Mouse (Mus musculus) heart, embryonic 12.5 days (tissue): ENCODE data around the gene Lekr1. TPM values are rescaled to one million over a fixed set of nuclear protein-coding genes. Genes with fewer than 3 reads are reported as not detected.

Experiments
- ATAC-seq: fragments of 200-750 bp; cut with Nextera tagmentation; 2 replicates; pipeline ENCODE4 v1.8.0; 2017; ENCODE audit warnings: moderate TSS enrichment, moderate library complexity; ENCODE audit not compliant: insufficient number of reproducible peaks, low FRiP score
- H3K27ac ChIP-seq: fragments of 300-500 bp; sonication (generic); 2 replicates; pipeline ENCODE4 v1.5.1; 2016; ENCODE audit warnings: mild to moderate bottlenecking, moderate library complexity; ENCODE audit not compliant: poor library complexity, severe bottlenecking
- H3K27me3 ChIP-seq: fragments of 300-500 bp; sonication (generic); replicated peaks from 2 replicates; pipeline ENCODE4 v1.6.1; 2016; ENCODE audit warnings: mild to moderate bottlenecking, moderate library complexity
- H3K36me3 ChIP-seq: fragments of 300-500 bp; sonication (generic); 2 replicates; pipeline ENCODE4 v1.6.1; 2016; ENCODE audit warnings: mild to moderate bottlenecking, moderate library complexity
- H3K4me1 ChIP-seq: fragments of 300-500 bp; sonication (generic); replicated peaks from 2 replicates; pipeline ENCODE4 v1.6.1; 2016; ENCODE audit warnings: mild to moderate bottlenecking
- H3K4me2 ChIP-seq: fragments of 300-500 bp; sonication (generic); 2 replicates; pipeline ENCODE4 v1.6.1; 2016; ENCODE audit warnings: mild to moderate bottlenecking, moderate library complexity
- H3K4me3 ChIP-seq: fragments of 300-500 bp; sonication (generic); 2 replicates; pipeline ENCODE4 v1.5.1; 2016; ENCODE audit warnings: mild to moderate bottlenecking
- H3K9ac ChIP-seq: fragments of 300-500 bp; sonication (generic); 2 replicates; pipeline ENCODE4 v1.6.1; 2016; ENCODE audit warnings: mild to moderate bottlenecking, moderate library complexity
- H3K9me3 ChIP-seq: fragments of 300-500 bp; sonication (generic); replicated peaks from 2 replicates; pipeline ENCODE4 v1.6.1; 2016; ENCODE audit warnings: mild to moderate bottlenecking, moderate library complexity
- WGBS: fragments of 180-500 bp; shearing (Covaris S2); methylation state at CpG from one replicate; pipeline ENCODE4 v1.1.7; 2016; 5-methylcytosine and 5-hydroxymethylcytosine counted together
- polyA plus RNA-seq: library from polyadenylated mRNA; unstranded; fragments of >200 nt; fragmentation: Nextera tagmentation; extraction: Ambion mirVana; gene quantifications from 2 replicates; pipeline ENCODE4 v1.2.1, GENCODE M21; 2016

Gene Lekr1
- polyA plus RNA-seq, 1 experiment from 2014 or later: 6.9 TPM

- no peak overlapping the region for H3K4me3 ChIP-seq
- no peak for ATAC-seq
- H3K36me3 ChIP-seq: no peaks in the 10 kb centered on the region
- 41% methylated on average over 12 of the region's 12 CpGs for WGBS
- no peak overlapping the region for H3K4me2 ChIP-seq
- no peak overlapping the region for H3K9ac ChIP-seq
- H3K9me3 ChIP-seq: no peaks in the 10 kb centered on the region
- H3K4me1 ChIP-seq: 0 out of 2 replicates have a peak, but pooled peaks cover 3% of the 10 kb centered on the region
- no peaks in the 10 kb centered on the region for H3K27me3 ChIP-seq
- H3K27ac ChIP-seq: no peak overlapping the region
These were observed 8.9 kb upstream of the Lekr1 start for GRCm38 (mm10) chr3:65656902-65657660.

DNA sequence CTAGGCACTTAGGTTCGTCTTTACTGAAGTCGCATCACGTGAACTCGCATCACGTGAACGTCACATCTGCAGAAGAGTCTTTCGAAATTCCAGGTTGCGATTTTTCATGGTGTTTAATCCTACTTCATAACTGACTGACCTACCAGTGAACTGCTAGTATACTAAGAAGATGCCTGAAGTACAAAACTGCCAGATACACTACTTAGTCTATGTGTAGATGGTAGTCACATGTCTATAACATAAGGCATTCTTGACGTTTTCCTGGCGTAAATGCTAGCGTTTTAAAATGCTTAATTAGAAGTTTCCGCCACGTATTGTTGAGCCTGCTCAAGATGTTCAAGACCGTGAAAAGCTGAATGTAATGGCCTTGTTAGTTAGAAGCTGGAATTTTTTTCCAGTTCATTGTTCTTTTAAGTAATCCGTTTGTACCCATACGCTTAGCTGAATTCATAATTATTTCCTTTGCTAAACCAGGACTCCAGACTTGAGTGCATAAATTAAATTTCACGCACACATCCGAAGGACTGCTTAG lies 7.9 kb upstream of the Lekr1 start:
- Histone ChIP-seq H3K27ac (peak overlapping the region; percentile 31; the same call in 1 of the 2 replicates), H3K27me3 (no peaks in the 10 kb centered on the region), H3K4me1 (0 out of 2 replicates have a peak, but pooled peaks cover 3% of the 10 kb centered on the region)

GRCm38 (mm10) chr3:65658721-65659619 lies 7.1 kb upstream of the Lekr1 start:
- H3K4me3 ChIP-seq: peak overlapping the region; percentile 69
- H3K27ac ChIP-seq: peak overlapping the region; percentile 31
- 0 out of 2 replicates have a peak, but pooled peaks cover 3% of the 10 kb centered on the region for H3K4me1 ChIP-seq
- WGBS: under 1% methylated on average over 72 of the region's 72 CpGs
- H3K9me3 ChIP-seq: no peaks in the 10 kb centered on the region
- no peaks in the 10 kb centered on the region for H3K27me3 ChIP-seq
- peak overlapping the region; percentile 85 for H3K9ac ChIP-seq
- H3K4me2 ChIP-seq: peak overlapping the region; percentile 92
- peak; percentile 85 for ATAC-seq
- no peaks in the 10 kb centered on the region for H3K36me3 ChIP-seq

More for the DNA sequence above, 7.9 kb upstream of the Lekr1 start:
- Histone ChIP-seq H3K4me3 (peak overlapping the region; percentile 69), H3K9ac (peak overlapping the region; percentile 85), H3K4me2 (peak overlapping the region; percentile 92), H3K9me3 (no peaks in the 10 kb centered on the region), H3K36me3 (no peaks in the 10 kb centered on the region)
- 14% methylated on average over 18 of the region's 18 CpGs for WGBS
- no peak for ATAC-seq

DNA sequence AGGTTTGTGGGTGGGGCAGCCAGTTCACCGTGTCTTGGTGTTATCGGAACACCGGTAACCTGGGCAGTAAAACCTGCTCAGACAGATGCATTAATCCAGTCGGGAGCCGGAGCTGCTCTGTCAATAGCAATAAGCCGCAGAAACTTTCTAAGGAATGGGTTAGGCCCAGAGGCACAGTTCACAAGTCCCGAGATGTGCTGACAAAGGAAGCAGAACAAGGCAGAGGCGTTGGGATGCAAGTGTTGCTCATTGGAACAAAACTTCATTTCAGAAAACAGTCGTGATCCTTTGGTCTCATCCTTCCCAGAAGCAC lies 6.5 kb upstream of the Lekr1 start:
- no peaks in the 10 kb centered on the region for H3K27me3 ChIP-seq
- WGBS: 4% methylated on average over 9 of the region's 9 CpGs
- H3K9me3 ChIP-seq: no peaks in the 10 kb centered on the region
- H3K9ac ChIP-seq: peak overlapping the region; percentile 85
- no peaks in the 10 kb centered on the region for H3K36me3 ChIP-seq
- 0 out of 2 replicates have a peak, but pooled peaks cover 3% of the 10 kb centered on the region for H3K4me1 ChIP-seq
- peak overlapping the region; percentile 92 for H3K4me2 ChIP-seq
- no peak for ATAC-seq
- H3K4me3 ChIP-seq: peak overlapping the region; percentile 69
- H3K27ac ChIP-seq: peak overlapping the region; percentile 31; the same call in 1 of the 2 replicates

DNA sequence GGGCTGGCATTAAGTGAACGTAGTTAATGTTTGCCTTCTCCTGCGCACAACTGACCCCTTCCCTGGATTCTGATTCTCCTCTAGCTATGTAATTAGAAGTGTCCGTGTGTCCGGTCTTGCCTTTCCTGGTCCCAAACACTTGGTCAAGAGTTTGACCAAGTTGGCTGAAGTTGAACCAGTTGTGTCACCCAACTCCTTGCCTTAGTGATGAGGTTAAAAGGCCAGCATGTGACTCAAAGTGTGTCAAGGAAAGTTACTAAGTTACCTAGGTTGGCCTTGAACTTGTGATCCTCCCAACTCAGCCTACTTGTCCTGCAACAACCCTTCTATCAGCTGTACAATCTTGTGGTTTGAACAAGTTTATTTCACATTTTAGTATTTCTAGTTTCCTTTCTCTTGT lies 5.7 kb upstream of the Lekr1 start:
- WGBS: 92% methylated on average over 4 of the region's 4 CpGs
- Histone ChIP-seq H3K9ac (no peak overlapping the region), H3K4me3 (no peak overlapping the region), H3K27me3 (no peaks in the 10 kb centered on the region), H3K36me3 (no peaks in the 10 kb centered on the region), H3K4me2 (no peak overlapping the region), H3K27ac (no peak overlapping the region), H3K4me1 (0 out of 2 replicates have a peak, but pooled peaks cover 3% of the 10 kb centered on the region), H3K9me3 (no peaks in the 10 kb centered on the region)
- ATAC-seq: no peak

GRCm38 (mm10) chr3:65661731-65662130 lies 4.3 kb upstream of the Lekr1 start:
- H3K4me1 ChIP-seq: 0 out of 2 replicates have a peak, but pooled peaks cover 3% of the 10 kb centered on the region
- no peak overlapping the region for H3K4me2 ChIP-seq
- H3K27ac ChIP-seq: no peak overlapping the region
- H3K4me3 ChIP-seq: no peak overlapping the region
- no peaks in the 10 kb centered on the region for H3K9me3 ChIP-seq
- ATAC-seq: no peak
- no peak overlapping the region for H3K9ac ChIP-seq
- no peaks in the 10 kb centered on the region for H3K27me3 ChIP-seq
- no peaks in the 10 kb centered on the region for H3K36me3 ChIP-seq
- 78% methylated on average over 3 of the region's 3 CpGs for WGBS

DNA sequence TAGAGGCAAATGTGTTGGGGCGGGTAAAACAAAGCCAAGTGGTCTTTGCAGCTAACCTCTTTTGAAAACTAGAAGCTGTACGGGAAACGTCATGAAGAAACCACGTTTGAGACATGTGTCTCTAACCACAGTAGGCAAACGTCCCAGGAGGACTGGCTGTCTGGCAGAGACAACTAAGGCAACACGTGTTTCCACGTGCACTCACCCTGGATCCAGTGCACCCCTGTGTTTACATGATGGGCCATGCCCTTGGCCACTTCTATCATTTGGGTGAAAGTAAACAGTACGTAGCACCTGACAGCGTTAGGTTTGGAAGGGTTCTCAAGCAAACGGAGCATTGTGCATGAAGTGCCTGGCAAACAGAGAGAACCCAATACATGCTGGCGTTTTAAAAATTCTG lies 2.9 kb upstream of the Lekr1 start:
- H3K9me3 ChIP-seq: no peaks in the 10 kb centered on the region
- no peak overlapping the region for H3K9ac ChIP-seq
- H3K27me3 ChIP-seq: no peaks in the 10 kb centered on the region
- H3K4me2 ChIP-seq: no peak overlapping the region
- H3K27ac ChIP-seq: no peak overlapping the region
- ATAC-seq: no peak
- no peak overlapping the region for H3K4me3 ChIP-seq
- no peaks in the 10 kb centered on the region for H3K4me1 ChIP-seq
- 68% methylated on average over 11 of the region's 11 CpGs for WGBS
- no peaks in the 10 kb centered on the region for H3K36me3 ChIP-seq

GRCm38 (mm10) chr3:65670216-65670615 lies 4.2 kb downstream of the Lekr1 start:
- H3K27me3 ChIP-seq: no peaks in the 10 kb centered on the region
- no peak overlapping the region for H3K4me2 ChIP-seq
- H3K27ac ChIP-seq: no peak overlapping the region
- H3K4me1 ChIP-seq: 0 out of 2 replicates have a peak, but pooled peaks cover 6% of the 10 kb centered on the region
- H3K9ac ChIP-seq: no peak overlapping the region
- ATAC-seq: no peak
- H3K4me3 ChIP-seq: no peak overlapping the region
- 56% methylated on average over 6 of the region's 6 CpGs for WGBS
- no peaks in the 10 kb centered on the region for H3K9me3 ChIP-seq
- H3K36me3 ChIP-seq: no peaks in the 10 kb centered on the region; the same call in 1 of the 2 replicates

DNA sequence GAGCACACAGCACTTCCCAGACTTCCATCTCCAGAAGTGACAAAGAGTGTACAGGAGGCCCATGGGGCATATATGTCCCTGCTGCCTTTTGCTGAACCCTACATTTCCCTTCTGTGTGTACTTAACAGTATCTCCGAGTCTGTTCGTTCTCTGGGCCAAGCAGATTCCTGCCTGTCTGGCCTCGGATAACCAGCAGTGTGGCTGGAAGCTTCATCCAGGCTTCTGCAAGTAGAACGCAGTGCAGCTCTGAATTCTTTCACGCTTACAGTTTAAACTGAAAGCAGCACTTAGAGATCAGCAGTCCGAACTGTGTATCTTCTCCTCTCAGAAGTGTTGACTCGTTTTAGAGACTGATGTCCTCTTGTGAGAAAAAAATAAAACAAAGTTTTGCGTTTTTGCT lies 7.7 kb downstream of the Lekr1 start:
- Histone ChIP-seq H3K9ac (peak overlapping the region; percentile 53), H3K4me1 (0 out of 2 replicates have a peak, but pooled peaks cover 6% of the 10 kb centered on the region), H3K36me3 (no peaks in the 10 kb centered on the region; the same call in 1 of the 2 replicates), H3K27me3 (no peaks in the 10 kb centered on the region), H3K27ac (peak overlapping the region; percentile 10), H3K9me3 (no peaks in the 10 kb centered on the region), H3K4me3 (no peak overlapping the region), H3K4me2 (peak overlapping the region; percentile 47)
- WGBS: 9% methylated on average over 8 of the region's 8 CpGs
- no peak for ATAC-seq

DNA sequence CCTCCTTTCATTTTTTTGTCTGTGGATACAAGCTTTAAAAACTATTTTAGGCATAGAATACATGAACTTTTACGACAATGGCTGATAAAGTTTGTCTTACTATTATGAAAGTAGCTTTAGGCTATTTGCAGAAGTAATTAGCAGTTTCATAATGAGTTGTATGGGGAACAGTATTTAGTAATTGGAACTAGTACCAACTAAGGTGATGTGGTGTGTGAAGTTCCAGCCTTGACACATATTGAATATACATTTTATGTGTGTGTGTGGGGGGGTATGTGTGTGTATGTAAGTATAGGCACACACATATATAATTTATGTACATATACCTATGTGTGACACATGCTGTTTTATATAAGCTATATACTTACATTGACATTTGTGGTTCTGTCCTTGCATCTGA lies 14.6 kb downstream of the Lekr1 start:
- H3K36me3 ChIP-seq: no peaks in the 10 kb centered on the region
- H3K9me3 ChIP-seq: no peaks in the 10 kb centered on the region
- no peaks in the 10 kb centered on the region for H3K27me3 ChIP-seq
- H3K4me2 ChIP-seq: no peak overlapping the region
- H3K4me3 ChIP-seq: no peak overlapping the region
- WGBS: 84% methylated on average over 1 of the region's 1 CpGs
- H3K27ac ChIP-seq: no peak overlapping the region
- H3K9ac ChIP-seq: no peak overlapping the region
- 0 out of 2 replicates have a peak, but pooled peaks cover 3% of the 10 kb centered on the region for H3K4me1 ChIP-seq
- ATAC-seq: no peak

DNA sequence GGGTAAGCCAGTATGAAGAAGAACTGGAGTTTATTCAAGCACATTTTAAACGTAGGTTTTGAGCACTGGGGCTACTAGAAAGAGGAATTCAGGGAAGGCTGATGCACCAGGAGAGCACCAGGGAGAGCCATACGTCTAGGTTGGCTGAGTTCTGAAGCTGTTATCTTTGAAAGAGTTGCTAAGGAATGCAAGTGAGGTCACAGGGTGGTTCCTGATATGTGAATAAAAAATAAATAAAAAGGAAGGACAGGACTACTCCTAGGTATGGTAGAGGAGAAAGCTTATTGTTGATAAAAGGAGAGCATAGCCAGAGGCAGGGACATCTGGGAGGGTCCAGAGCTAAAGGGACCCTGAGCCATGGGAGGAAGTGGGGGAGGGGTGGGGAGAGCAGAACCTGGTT lies 23.7 kb downstream of the Lekr1 start:
- H3K27me3 ChIP-seq: no peaks in the 10 kb centered on the region
- H3K36me3 ChIP-seq: no peaks in the 10 kb centered on the region
- H3K4me3 ChIP-seq: no peak overlapping the region
- H3K4me1 ChIP-seq: 0 out of 2 replicates have a peak, but pooled peaks cover 7% of the 10 kb centered on the region
- ATAC-seq: no peak
- peaks cover 4% of the 10 kb centered on the region; the same call in 1 of the 2 replicates for H3K9me3 ChIP-seq
- H3K27ac ChIP-seq: no peak overlapping the region
- WGBS: 9% methylated on average over 2 of the region's 2 CpGs
- H3K9ac ChIP-seq: no peak overlapping the region
- H3K4me2 ChIP-seq: no peak overlapping the region
